Mouse (Mus musculus) cerebral cortex, adult 2 months (tissue): ENCODE data around the gene Slc24a3.

Experiments used
- WGBS: fragments of 180-500 bp; shearing (Covaris S2); methylation state at CpG from one replicate; pipeline ENCODE4 v1.1.7; 2018; 5-methylcytosine and 5-hydroxymethylcytosine counted together

Slc24a3 gene

GRCm38 (mm10) chr2:145655373-145655960 is 487.9 kb downstream of the Slc24a3 start:
- WGBS = 47% methylated on average over 12 of the region's 12 CpGs

- WGBS = 63% methylated on average over 3 of the region's 3 CpGs
Measured at GRCm38 (mm10) chr2:145656121-145656520, 488.6 kb downstream of the Slc24a3 start.

- 38% methylated on average over 1 of the region's 1 CpGs for WGBS
Measured at GRCm38 (mm10) chr2:145656716-145657115, 489.2 kb downstream of the Slc24a3 start.

GRCm38 (mm10) chr2:145661242-145661641 is 493.7 kb downstream of the Slc24a3 start:
- WGBS = 71% methylated on average over 7 of the region's 7 CpGs

DNA sequence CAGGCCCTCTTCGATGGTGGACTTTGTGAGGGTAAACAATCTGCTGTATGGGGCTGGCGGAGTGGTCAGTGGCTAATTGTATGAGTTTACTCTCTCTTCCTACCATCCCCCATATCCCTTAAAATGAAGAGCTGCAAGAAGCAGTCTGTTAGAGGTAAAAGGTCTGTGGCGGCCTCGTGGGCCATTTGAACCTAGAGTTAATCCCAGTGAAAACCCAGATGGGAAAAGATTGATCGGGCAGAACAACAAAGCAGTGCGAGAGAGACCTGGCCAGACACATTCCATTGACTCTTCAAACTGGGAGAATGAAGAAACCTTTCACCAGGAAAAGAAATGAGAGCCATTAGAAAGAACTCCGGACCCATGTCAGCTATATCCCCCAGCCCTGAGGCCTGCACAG is 496.3 kb downstream of the Slc24a3 start:
- 91% methylated on average over 7 of the region's 7 CpGs for WGBS

DNA sequence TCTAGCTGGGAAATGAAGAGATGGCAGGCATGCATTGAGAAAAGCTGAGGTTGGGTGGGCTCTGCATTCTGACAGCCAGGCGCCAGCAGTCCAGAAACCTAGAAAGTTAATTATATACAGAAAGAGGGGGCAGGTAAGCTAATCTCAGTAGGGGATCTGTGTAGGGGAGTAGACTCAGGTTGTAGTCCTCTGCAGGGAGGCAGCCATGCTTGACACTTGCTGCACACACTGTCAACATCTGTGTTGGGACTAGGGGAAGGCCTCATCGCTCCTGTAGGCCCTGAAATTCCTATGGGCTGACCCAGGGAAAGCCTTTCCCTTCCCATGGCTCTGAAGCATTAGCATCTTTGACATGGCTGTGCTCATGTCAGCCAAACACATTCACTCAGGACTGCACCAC is 496.8 kb downstream of the Slc24a3 start:
- 100% methylated on average over 2 of the region's 2 CpGs for WGBS

DNA sequence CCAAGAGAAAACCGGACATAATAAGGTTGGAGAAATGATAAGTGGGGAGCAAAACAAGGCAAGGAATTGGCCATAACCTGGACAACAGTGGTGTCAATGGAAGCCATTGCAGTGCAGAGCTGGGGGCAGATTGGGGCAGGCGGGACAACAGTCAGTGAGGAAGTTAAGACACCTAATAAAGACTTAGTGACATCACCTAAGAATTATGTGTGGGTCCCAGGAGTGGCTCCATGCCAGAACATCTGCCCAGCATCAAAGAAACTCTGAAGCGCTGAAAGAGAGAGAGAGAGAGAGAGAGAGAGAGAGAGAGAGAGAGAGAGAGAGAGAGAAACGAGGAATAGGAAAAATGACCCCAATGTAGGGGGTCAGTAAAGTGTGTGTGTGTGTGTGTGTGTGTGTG is 500.6 kb downstream of the Slc24a3 start:
- WGBS = 84% methylated on average over 4 of the region's 4 CpGs

GRCm38 (mm10) chr2:145670131-145670530 is 502.6 kb downstream of the Slc24a3 start:
- 51% methylated on average over 4 of the region's 4 CpGs for WGBS

GRCm38 (mm10) chr2:145674496-145675141 is 507.1 kb downstream of the Slc24a3 start:
- WGBS = 5% methylated on average over 23 of the region's 23 CpGs

- under 1% methylated on average over 33 of the region's 33 CpGs for WGBS
Measured at GRCm38 (mm10) chr2:145675142-145675755, 507.7 kb downstream of the Slc24a3 start, which contains the start of gene Rin2. Rin2 (plus strand) TSS chr2:145675215.

- 21% methylated on average over 27 of the region's 27 CpGs for WGBS
Measured at GRCm38 (mm10) chr2:145675756-145676543, 508.4 kb downstream of the Slc24a3 start.

DNA sequence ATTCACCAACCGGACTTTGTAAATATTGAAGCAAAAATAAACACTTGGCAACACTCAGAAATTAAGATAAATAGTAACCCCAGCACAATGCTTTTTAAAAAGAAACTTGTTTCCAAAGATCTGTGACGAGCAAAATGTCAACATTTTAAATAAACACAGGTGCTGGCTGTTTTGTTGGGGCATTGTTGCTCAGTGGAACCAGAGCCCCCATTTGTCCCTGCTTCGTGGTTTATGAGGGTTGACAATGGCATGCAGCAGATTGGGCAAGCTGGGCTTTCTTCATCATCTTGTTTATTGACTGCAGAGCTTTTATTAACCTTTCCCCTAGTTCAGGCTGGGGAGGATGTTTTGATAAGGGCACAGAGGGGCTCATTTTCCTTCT is 509.0 kb downstream of the Slc24a3 start:
- 74% methylated on average over 3 of the region's 3 CpGs for WGBS

GRCm38 (mm10) chr2:145676936-145677335 is 509.4 kb downstream of the Slc24a3 start:
- WGBS = 91% methylated on average over 2 of the region's 2 CpGs

GRCm38 (mm10) chr2:145680141-145680540 is 512.6 kb downstream of the Slc24a3 start:
- 90% methylated on average over 2 of the region's 2 CpGs for WGBS

DNA sequence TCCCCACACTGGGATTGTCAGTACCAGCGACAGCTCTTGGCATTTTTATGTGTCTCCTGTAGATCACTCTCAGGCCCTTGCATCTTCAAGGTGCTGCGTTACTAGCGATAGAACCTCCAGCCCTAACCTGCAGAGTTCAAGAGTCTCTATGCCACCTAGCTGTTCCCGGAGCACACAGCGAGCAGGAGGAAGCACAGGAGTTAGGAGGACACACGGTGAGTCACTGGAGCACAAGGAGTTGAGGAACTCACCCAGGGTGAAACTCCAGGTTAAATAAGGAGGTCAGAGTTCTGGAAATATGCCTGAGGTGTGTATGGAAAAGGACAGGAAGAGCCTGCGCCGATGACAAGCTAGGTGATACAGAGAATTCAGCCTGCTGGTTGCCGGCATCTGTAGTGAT is 513.2 kb downstream of the Slc24a3 start:
- WGBS = 86% methylated on average over 9 of the region's 9 CpGs

DNA sequence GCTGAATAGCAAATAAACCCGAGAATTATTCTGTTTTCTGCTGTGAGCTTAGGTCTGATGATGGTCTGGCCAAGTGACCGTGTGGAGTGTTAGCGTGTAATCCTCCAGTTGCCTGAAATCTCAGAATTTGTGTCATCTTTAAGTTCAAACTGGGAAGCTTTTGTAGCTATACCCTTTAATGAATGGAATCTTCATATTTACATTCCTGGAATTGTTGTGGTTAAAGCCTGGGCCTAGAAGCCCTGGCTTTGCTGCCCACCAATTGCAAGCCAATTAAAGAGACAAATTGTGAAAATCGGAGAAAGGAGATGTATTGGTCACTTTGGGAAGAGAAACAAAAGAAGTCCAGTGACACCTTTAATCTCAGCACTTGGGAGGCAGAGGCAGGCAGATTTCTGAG is 514.1 kb downstream of the Slc24a3 start:
- 91% methylated on average over 4 of the region's 4 CpGs for WGBS

DNA sequence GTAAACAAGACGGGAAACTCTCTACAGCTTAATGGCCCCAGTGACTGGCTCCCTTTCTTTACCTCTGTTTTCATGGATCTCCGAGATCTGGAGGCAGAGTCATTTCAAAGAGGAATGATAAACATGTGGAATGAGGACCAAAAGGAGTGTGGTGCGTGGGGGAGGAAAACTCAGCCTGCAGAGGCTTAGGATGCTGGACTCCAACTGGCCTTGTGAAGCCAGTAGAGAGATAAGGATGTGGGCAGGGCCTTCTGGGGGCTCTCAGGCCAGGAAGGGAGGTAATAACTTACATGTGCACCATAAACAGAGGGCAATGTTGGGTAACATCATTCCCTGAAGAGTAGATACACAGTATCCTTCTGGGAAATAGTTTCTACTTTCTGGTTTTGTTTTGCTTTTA is 515.4 kb downstream of the Slc24a3 start:
- 75% methylated on average over 3 of the region's 3 CpGs for WGBS

DNA sequence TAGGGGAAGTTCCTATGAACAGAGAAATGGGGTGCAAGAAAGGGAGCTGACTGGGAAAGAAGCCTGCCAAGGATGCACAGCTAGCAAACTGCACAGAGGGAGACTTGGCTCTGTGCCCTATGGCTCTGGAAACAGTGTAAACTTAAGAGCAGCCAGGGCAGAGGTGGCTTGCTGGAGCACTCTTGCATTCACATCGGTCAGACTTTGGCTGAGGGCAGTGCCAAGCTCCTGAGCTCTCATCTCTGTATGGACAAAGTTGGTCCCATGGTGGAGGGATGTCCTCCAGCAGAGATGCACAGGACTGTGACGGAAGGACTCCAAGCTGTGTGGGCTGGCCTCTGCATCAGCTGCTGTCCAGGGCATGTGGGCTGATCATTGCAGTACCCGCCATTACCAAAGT is 516.0 kb downstream of the Slc24a3 start:
- WGBS = 50% methylated on average over 3 of the region's 3 CpGs

GRCm38 (mm10) chr2:145684151-145684550 is 516.6 kb downstream of the Slc24a3 start:
- WGBS = 39% methylated on average over 1 of the region's 1 CpGs

DNA sequence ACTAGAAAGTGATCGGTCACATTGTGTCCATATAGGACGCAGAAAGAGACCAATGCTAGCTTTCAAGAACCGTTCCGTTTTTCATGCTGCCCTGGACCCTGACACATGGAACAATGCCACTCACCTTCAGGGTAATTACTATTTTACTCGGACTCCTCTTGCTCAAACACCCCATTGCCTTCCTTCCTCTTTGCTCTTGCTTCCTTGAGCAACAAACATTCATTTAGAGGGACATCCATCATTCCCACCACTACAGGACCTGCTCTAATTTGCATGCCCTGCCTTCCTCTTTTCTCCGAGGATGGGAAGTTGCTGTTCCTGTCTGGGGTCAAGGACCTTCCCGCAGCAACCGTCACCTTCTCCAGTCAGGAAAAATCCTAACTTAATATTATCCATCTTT is 517.3 kb downstream of the Slc24a3 start:
- WGBS = 73% methylated on average over 8 of the region's 8 CpGs

- 92% methylated on average over 4 of the region's 4 CpGs for WGBS
Measured at GRCm38 (mm10) chr2:145686017-145686416, 518.5 kb downstream of the Slc24a3 start.

DNA sequence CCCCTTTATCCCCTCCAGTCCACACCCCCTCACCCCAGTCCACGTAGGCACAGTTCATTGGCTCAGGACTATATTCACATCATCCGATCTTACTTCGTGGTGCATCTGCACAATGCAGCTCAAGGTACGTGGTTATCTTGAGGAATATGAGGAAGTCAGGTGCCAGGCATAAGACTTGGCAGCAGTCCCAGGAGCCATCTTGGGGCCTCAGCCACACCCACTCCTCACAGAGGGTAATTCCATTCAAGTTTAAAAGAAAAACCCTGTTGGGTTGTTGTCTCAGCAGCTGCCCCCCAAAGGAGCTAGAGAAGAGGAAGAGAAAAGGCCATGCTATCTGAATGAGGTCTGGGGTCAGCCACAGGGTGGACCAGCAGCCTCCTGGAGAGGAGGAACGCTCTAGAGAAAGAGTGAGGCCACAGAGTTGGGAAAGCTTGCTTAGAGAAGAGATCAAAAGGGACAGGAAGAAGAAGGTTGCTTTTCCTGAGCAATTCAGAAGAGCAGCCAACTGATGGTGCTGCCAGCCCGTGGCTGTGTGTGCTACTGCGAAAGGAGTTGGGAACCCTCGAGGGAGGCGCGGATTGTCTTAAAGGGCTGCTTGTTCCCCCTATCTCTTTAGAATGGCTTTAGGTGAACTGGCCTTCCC is 523.9 kb downstream of the Slc24a3 start:
- WGBS = 88% methylated on average over 10 of the region's 10 CpGs
